ENCODE assay signal across 11 mouse cellular contexts in genomic region chr6:128543226-128543625, GRCm38 (mm10). TPM values are rescaled to one million over a fixed set of nuclear protein-coding genes. Genes with fewer than 3 reads are reported as not detected.
DNase-seq lines count a peak whose midpoint lies in the region; ATAC-seq and TF ChIP-seq lines count a peak whose summit lies in the region.
"Had no signal": no experiment of that assay in that cellular context is flagged by ENCODE, and none has a peak within 500 bp of the region (broad histone marks: within the 10 kb centered on the region; RNA-seq: fewer than 3 reads in every experiment).

No protein-coding gene starts in this region.

- H3K9ac ChIP-seq in liver, embryonic 15.5 days: no peak overlapping the region
- H3K9ac ChIP-seq in liver, embryonic 12.5 days: no peak overlapping the region
- no peak overlapping the region for H3K9ac ChIP-seq in intestine, postnatal 0 days (ENCODE audit: low read depth, low read length)
- H3K9ac ChIP-seq in hindbrain, embryonic 12.5 days: no peak overlapping the region
- H3K9ac ChIP-seq: forebrain, embryonic 13.5 days had no signal

- no peak overlapping the region for H3K4me2 ChIP-seq in liver, embryonic 15.5 days
- no peak overlapping the region for H3K4me2 ChIP-seq in liver, embryonic 12.5 days
- H3K4me2 ChIP-seq in intestine, postnatal 0 days (replicated peaks; ENCODE audit: low read depth): peak overlapping the region; percentile 45
- H3K4me2 ChIP-seq in hindbrain, embryonic 12.5 days (replicated peaks): no peak overlapping the region
- H3K4me2 ChIP-seq: forebrain, embryonic 13.5 days had no signal

- TF ChIP-seq POLR2A in lung, adult 2 months (IDR thresholded peaks at IDR 0.05; ENCODE audit: borderline replicate concordance, extremely low read depth, low read depth, low read length): no peak

- H3K9me3 ChIP-seq in liver, embryonic 15.5 days (replicated peaks): no peaks in the 10 kb centered on the region
- H3K9me3 ChIP-seq in liver, embryonic 12.5 days (replicated peaks): no peaks in the 10 kb centered on the region
- no peaks in the 10 kb centered on the region for H3K9me3 ChIP-seq in intestine, postnatal 0 days (ENCODE audit: control insufficient read depth)
- H3K9me3 ChIP-seq in hindbrain, embryonic 12.5 days (replicated peaks): no peaks in the 10 kb centered on the region
- H3K9me3 ChIP-seq: forebrain, embryonic 13.5 days had no signal

- H3K4me3 ChIP-seq in liver, embryonic 15.5 days (replicated peaks): no peak overlapping the region
- H3K4me3 ChIP-seq in liver, embryonic 12.5 days: no peak overlapping the region
- no peak overlapping the region; the same call in 1 of the 2 replicates for H3K4me3 ChIP-seq in intestine, postnatal 0 days (ENCODE audit: low read depth, low read length)
- no peak overlapping the region for H3K4me3 ChIP-seq in lung, adult 2 months (replicated peaks; ENCODE audit: extremely low read depth, low read depth, low read length)
- no peak overlapping the region for H3K4me3 ChIP-seq in hindbrain, embryonic 12.5 days
- H3K4me3 ChIP-seq: forebrain, embryonic 13.5 days had no signal

- 0 out of 2 replicates have a peak, but pooled peaks have one; percentile 15 for ATAC-seq in liver, embryonic 15.5 days (ENCODE audit: insufficient read depth)
- ATAC-seq in liver, embryonic 12.5 days: no peak
- ATAC-seq in intestine, postnatal 0 days: no peak
- ATAC-seq in hindbrain, embryonic 12.5 days (ENCODE audit: low FRiP score): no peak
- ATAC-seq: forebrain, embryonic 13.5 days had no signal

- no peak overlapping the region for H3K27ac ChIP-seq in liver, embryonic 15.5 days (replicated peaks)
- H3K27ac ChIP-seq in liver, embryonic 12.5 days: no peak overlapping the region
- no peak overlapping the region for H3K27ac ChIP-seq in intestine, postnatal 0 days (ENCODE audit: low read depth, low read length)
- H3K27ac ChIP-seq in hindbrain, embryonic 12.5 days: no peak overlapping the region
- H3K27ac ChIP-seq: forebrain, embryonic 13.5 days had no signal

- no peaks in the 10 kb centered on the region for H3K27me3 ChIP-seq in liver, embryonic 15.5 days
- no peaks in the 10 kb centered on the region for H3K27me3 ChIP-seq in liver, embryonic 12.5 days (replicated peaks)
- no peaks in the 10 kb centered on the region for H3K27me3 ChIP-seq in intestine, postnatal 0 days (replicated peaks; ENCODE audit: control insufficient read depth, insufficient read depth, low read length)
- H3K27me3 ChIP-seq in hindbrain, embryonic 12.5 days: no peaks in the 10 kb centered on the region
- H3K27me3 ChIP-seq: forebrain, embryonic 13.5 days had no signal

- no peak for TF ChIP-seq CTCF in intestine, postnatal 0 days (IDR thresholded peaks at IDR 0.05; ENCODE audit: low read depth)
- TF ChIP-seq CTCF in lung, adult 2 months (IDR thresholded peaks at IDR 0.05; ENCODE audit: insufficient read depth, low read length): no peak

- WGBS in liver, embryonic 15.5 days (ENCODE audit: insufficient replicate concordance): 61% methylated on average over 13 of the region's 13 CpGs
- 65% methylated on average over 13 of the region's 13 CpGs for WGBS in liver, embryonic 12.5 days (ENCODE audit: insufficient replicate concordance)
- WGBS in intestine, postnatal 0 days: 45% methylated on average over 13 of the region's 13 CpGs
- WGBS in lung, adult 2 months: 57% methylated on average over 13 of the region's 13 CpGs
- WGBS in hindbrain, embryonic 12.5 days: 85% methylated on average over 13 of the region's 13 CpGs

- no peaks in the 10 kb centered on the region for H3K36me3 ChIP-seq in liver, embryonic 15.5 days (replicated peaks)
- no peaks in the 10 kb centered on the region for H3K36me3 ChIP-seq in liver, embryonic 12.5 days
- no peaks in the 10 kb centered on the region for H3K36me3 ChIP-seq in intestine, postnatal 0 days (ENCODE audit: control insufficient read depth, insufficient read depth)
- H3K36me3 ChIP-seq in hindbrain, embryonic 12.5 days: no peaks in the 10 kb centered on the region

- DNase-seq in lung, adult 2 months: peak; percentile 46
- DNase-seq in right cerebral cortex, postnatal 36 days (ENCODE audit: low spot score in 2 of 2): peak; percentile 12 to 17
- DNase-seq in adrenal gland, postnatal 10 days: no peak
- no peak for DNase-seq in heart, adult 8-10 months (ENCODE audit: low spot score)
- DNase-seq: adrenal gland, postnatal 14 days had no signal

- H3K4me1 ChIP-seq in liver, embryonic 15.5 days (replicated peaks): no peaks in the 10 kb centered on the region
- no peaks in the 10 kb centered on the region for H3K4me1 ChIP-seq in liver, embryonic 12.5 days
- H3K4me1 ChIP-seq in intestine, postnatal 0 days (replicated peaks; ENCODE audit: control insufficient read depth, insufficient read depth, low read length): no peaks in the 10 kb centered on the region
- no peaks in the 10 kb centered on the region for H3K4me1 ChIP-seq in lung, adult 2 months (ENCODE audit: control insufficient read depth, insufficient read depth, low read length)
- H3K4me1 ChIP-seq in hindbrain, embryonic 12.5 days: no peaks in the 10 kb centered on the region
- H3K4me1 ChIP-seq: forebrain, embryonic 13.5 days had no signal

RNA-seq across cellular contexts. Expression of gene Pzp, which starts 16.7 kb away (rescaled TPM):
- polyA plus RNA-seq in liver, embryonic 15.5 days (2015; fragmentation: Nextera tagmentation; extraction: Ambion mirVana): 339 and 487 TPM in 2 replicates
- polyA plus RNA-seq in liver, embryonic 12.5 days (2016; fragmentation: Nextera tagmentation; extraction: Ambion mirVana): 38.6 and 46.3 TPM in 2 replicates
- polyA plus RNA-seq in intestine, postnatal 0 days (2015; fragmentation: Nextera tagmentation; extraction: Ambion mirVana): 0.39 and 0.44 TPM in 2 replicates
- 0.31 and 0.54 TPM in 2 replicates for polyA plus RNA-seq in lung, adult 2 months (2012; rRNA removed)
- 100 to 1,000 TPM; 288 to 650 TPM for total RNA-seq in adrenal gland, postnatal 10 days (2021)
- total RNA-seq in heart, adult 8-10 months (2022): 1 to 10 TPM; 2.2 to 3.6 (median 2.7) TPM
- not detected in 2 replicates for polyA plus RNA-seq in hindbrain, embryonic 12.5 days (2016; fragmentation: Nextera tagmentation; extraction: Ambion mirVana)
- total RNA-seq: MEL had no signal
- polyA plus RNA-seq: forebrain, embryonic 13.5 days had no signal

RNA-seq across cellular contexts. Expression of gene A2ml1, which starts 38.2 kb away (rescaled TPM):
- 20.5 and 25.0 TPM in 2 replicates for polyA plus RNA-seq in liver, embryonic 15.5 days (2015; fragmentation: Nextera tagmentation; extraction: Ambion mirVana)
- 1.4 and 1.7 TPM in 2 replicates for polyA plus RNA-seq in liver, embryonic 12.5 days (2016; fragmentation: Nextera tagmentation; extraction: Ambion mirVana)
- 1.0 and 2.0 TPM in 2 replicates for polyA plus RNA-seq in intestine, postnatal 0 days (2015; fragmentation: Nextera tagmentation; extraction: Ambion mirVana)
- 2.8 and 5.1 TPM in 2 replicates for polyA plus RNA-seq in lung, adult 2 months (2012; rRNA removed)
- 1 to 10 TPM; 1.1 to 1.7 TPM for total RNA-seq in adrenal gland, postnatal 10 days (2021)
- under 1 TPM in 1 of 4 experiments, not detected in 3; 0.14 TPM for total RNA-seq in heart, adult 8-10 months (2022)
- not detected in 2 replicates for polyA plus RNA-seq in hindbrain, embryonic 12.5 days (2016; fragmentation: Nextera tagmentation; extraction: Ambion mirVana)

Comparison
In these comparisons a context has a peak if more than half of its experiments do, and no peak if none do; other contexts are left out.
1. DNase-seq: peak in lung, adult 2 months (single experiment) and right cerebral cortex, postnatal 36 days (2 of 2); none in adrenal gland, postnatal 10 days (single experiment) and heart, adult 8-10 months (single experiment).
2. RNA of gene Pzp, which starts 16.7 kb away (polyA plus RNA-seq): 339 to 487 TPM in liver, embryonic 15.5 days and 38.6 to 46.3 TPM in liver, embryonic 12.5 days; 0.31 to 0.54 TPM in lung, adult 2 months, 0.39 to 0.44 TPM in intestine, postnatal 0 days and not detected in hindbrain, embryonic 12.5 days; every median in the first group is over 10 times any median in the second.